Mouse (Mus musculus) adrenal gland, postnatal 10 days (tissue): ENCODE results near the gene Myl7. TPM values are rescaled to one million over a fixed set of nuclear protein-coding genes. Genes with fewer than 3 reads are reported as not detected.

ENCODE experiments used
- DNase-seq: peaks from one replicate; pipeline ENCODE4 v3.0.0; 2021; ENCODE audit warnings: mixed read lengths
- total RNA-seq, 2 experiments: library from RNA; stranded (reverse); gene quantifications; 2 replicates each; pipeline ENCODE4 v1.2.3; 2021

Myl7 gene
- total RNA-seq, 2 experiments from 2014 or later = 0.66 TPM; not detected in 1

DNA sequence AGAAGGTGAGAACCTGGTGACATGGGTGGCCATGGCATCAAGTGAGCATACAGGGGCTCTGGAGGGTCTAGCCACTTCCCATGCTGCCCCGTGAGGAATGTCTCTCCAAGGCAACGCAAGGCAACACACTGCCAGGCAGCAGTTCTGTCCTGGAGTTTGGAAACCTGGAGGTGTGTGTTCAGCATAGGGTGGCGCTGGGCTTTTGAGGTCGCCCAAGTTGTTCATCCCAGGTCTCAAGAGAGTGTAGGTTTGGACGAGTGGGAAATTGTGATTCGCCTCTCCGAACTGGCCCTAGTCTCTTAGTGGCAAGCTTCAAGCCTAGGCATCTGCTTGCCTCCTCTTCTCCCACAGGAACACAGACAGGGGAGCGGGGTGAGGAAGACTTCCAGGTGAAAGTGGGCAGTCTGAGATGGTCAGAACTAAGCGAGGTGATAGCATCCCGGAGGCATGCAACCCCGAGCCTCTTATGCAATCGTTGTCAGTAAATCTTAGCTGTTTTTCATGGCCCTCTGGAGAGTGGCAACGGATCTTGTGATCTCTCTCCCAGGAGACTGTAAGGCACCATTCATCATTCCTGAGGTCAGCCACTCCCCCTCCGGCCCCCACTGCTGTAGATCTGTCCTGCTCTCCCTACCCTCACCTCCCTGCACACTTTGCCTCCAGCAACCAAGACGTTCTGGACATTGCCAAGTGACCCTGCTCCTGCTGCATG is 36.0 kb downstream of the Myl7 start:
- DNase-seq = peak; percentile 85

DNA sequence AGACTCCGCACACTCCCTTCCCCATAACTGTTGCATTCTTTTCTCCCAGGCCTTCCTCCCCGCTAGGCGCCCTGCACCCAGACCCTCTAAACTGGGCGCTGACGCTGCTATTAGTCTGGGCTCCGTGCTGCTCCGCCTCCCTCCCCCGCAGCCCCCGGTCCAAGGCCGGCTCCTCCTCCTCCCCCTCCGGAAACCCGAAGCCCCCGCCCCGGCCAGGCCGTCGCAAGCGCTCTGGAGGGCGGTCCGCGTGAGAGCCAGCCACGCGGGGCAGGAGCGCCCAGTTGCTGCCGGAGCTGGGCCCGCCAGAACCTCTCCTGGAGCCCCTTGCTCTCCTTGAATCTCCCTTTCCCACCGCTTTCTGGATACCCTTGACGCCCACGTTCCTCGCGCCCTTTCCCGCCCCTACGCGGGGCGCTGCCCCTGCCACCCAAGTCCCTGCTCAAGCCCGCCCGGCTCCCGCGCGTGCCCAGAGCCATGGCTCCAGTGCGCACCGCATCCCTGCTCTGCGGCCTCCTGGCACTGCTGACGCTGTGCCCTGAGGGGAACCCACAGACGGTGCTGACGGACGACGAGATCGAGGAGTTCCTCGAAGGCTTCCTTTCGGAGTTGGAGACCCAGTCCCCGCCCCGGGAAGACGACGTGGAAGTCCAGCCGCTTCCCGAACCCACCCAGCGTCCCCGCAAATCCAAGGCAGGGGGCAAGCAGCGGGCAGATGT is 36.7 kb downstream of the Myl7 start, which contains the start of gene Aebp1:
Gene Aebp1, plus strand, starts transcription at position 270 of the 716 bp plus-strand sequence.
- peak; percentile 90 for DNase-seq

DNA sequence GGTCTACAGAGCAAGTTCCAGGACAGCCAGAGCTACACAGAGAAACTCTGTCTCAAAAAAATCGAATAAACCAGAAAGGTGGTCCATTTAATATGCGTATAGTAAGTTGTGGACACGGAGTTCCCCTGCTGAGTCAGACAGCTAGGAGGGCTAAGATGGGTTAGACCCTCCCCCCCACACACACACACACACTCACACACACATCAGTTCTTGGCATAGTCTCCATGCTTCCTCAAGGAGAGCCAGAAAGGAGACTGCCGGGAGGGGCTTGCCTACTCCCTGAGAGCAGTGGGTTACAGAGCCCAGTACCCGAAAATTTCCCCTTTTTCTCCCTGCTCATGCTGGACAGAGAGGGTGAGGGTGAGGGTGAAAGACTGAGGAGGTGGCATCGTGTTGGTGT is 37.9 kb downstream of the Myl7 start:
- DNase-seq = no peak

DNA sequence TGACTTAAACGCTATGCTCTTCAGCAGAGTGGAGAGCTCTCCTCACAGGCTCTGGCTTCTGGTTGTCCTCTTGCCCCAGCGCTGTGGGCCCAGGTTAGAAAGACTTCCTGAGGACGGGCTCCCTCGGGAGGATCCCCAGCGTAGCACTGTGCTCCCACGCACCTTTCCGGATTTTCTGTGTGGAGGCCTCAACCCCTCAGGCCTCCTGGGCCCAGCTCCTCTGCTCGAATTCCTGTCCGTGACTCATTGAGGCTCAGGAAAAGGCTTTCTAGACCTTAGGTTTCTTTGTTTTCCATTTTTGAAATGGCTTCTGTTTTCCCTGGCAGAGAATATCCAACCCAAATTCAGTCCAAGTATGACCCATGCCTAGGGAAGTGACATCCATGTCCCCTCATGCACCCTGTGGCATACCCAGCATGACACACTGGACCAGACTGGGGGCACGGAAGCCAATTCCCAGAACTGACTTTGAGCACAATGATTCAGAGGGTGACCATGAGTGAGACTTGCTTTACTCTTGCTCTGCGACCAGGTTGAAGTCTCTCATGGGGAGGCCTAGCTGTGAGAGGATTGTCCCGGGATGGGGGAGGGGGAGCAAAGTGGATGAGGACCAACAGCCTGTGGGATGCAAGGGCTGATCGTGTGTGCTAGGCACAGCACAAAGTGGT is 38.6 kb downstream of the Myl7 start:
- no peak for DNase-seq

DNA sequence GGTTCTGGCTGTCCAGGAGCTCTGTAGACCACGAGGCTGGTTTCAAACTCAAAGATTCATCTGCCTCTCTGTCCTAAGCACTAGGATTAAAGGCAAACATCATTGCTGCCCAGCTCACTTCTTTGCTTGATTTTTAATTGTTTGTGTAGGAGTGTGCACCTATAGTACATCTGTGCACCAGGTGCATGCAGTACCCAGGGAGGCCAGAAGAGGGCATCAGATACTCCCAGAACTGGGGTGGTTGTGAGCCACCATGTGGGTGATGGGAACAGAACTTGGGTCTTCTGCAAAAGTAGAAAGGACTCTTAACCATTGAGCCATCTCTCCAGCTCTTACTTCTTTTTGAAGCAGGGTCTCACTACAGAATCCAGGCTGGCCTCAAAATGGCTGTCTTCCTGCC is 39.9 kb downstream of the Myl7 start:
- no peak for DNase-seq

DNA sequence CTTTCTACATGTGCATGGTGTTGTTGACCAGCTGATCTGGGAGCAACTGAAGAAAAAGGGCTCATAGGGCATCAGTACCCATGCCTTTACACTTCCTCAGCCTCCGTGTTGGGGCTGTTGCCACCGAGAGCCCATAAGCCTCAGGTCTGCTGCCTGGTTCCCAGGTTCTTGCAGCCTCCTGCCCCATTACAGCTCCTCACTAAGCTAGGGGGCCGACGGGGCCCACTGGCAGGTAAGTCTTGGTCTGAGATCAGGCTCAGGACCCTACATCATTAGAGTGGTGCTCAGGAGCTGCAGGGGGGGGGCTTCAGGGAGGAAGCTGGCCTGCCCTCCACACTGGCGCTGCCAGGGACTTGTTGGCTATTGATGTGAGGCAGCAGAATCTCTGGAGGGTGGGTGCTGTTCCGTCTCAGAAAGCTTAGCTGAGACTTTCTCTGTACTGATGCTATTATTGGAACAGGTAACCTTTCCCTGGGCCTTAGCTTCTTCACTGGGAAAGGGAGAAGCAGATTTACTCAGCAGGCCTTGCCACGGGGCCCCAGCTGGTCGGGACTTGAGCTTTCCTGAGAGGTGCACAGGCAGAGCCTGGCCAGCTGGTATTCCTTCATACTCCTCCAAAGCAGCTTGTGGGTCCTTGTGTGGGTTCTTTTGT is 42.0 kb downstream of the Myl7 start:
- DNase-seq = no peak

DNA sequence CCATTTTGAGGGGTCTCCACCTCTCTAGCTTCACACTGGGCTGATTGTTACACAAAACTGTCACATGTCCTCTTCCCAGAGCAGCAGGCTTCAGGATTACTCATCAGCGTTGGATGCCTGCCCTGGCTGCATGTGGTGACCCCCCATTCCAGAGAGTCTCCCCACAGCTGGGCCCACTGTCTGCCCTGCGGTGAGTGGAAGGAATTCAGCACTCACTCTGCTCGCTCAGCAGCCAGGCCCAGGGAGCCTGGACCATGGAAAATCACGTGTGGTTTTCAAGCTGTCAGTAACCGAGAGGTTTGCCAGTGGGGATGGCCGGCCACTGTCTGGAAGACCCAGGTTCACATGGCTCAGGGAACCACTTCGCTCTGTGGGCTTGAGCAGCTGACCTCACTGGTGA is 42.7 kb downstream of the Myl7 start:
- peak; percentile 63 for DNase-seq

DNA sequence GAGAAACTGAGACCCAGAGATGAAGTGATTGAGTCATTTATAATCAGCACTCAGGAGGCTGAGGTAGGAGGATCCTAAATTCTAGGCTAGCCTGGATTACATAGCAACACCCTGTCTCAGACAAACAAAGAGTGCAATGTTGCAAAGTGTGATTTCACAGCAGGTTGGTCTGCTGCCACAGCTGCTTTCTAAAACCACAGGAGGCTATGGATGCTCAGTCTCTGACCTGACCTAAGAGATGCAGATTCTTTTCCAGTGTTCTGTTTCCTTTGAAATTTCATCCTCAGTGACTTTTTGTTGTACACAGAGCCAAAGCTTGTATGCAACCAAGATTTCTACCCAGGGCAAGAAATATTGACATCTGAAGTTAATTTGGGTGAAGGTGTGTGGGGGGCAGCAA is 43.1 kb downstream of the Myl7 start:
- no peak for DNase-seq

DNA sequence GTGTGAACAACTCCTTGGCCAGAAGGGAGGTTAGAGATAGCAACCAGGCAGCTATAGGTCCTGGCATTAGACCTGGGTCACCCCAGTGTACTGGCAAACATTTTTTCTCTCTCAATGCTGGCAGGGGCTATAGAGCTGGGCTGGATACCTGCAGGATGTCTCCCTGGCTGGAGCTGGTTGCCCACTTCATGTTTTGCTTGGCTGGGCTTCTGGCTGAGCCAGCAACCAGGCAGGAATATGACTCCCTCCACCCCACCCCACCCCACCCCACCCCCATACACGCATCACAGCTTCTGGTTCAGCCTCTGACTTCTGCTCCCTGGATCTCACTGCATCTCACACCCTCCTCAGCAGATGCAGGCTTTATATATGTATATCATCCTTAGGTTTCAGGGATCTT is 46.3 kb downstream of the Myl7 start:
- DNase-seq = no peak

DNA sequence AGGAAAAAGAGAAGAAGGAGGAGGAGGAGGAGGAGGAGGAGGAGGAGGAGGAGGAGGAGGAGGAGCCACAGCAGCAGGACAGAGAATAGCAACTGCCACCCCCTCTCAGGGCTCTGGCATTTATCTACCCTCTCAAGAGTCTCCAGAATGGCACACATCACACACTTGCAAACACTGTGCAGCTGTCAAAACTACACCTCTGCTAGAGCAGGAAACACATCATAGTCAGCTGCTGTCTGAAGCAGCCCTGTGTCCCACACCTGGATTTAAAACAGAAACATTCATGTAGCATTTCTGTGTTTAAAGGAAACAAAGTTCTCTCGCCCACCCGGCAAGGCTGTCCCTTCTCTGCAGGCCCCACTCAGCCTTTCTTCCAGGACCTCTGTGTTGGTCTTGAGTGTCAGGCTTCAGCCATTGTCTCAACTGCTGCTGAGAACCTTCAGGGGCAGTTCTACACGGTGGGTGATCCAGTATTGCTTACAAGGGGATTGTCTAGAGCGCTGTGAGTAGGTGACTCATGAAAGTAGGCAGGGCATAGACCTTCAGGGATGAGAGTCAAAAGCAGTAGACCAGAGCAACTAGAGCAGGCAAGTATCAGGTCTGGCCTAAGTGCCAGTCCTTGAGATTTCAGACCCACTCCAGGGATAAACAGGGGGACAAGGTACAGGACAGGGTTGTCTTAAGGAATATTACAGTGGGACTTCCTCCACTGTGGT is 47.4 kb downstream of the Myl7 start:
- no peak for DNase-seq

DNA sequence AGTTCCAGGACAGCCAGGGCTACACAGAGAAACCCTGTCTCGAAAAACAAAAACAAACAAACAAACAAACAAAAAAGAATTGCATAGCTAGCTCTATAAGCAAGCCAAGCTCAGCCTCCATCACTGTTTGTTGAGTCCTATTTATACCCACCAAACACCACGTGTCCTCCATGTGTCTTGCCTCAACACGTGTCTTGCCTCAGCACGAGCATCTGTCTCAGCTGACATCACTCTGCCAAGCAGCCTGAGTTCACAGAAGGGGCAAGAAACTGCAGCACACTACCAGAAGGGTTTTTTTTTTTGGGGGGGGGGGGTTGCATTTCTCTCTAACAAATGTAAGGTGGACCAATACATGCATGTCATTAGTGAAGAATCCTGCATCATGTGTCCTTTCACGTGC is 48.1 kb downstream of the Myl7 start:
- no peak for DNase-seq

DNA sequence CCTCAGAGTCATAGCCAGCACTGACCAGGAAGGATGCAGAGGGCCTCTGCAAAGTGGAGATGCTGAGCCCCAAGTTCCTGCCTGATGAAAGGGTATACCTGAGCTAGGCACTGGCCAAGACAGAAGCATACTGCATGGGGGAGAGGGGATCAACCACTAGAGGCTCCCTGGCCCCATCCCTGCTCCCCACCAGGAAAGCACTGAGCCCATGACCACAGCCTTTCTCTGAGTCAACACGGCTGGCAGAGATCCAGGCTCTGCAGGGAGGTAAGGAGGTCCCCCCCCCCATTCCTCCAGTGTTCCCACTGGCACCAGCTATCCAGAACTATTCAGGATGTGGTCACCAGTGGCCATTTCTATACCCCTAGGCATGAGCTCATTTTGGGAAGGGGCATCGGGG is 49.3 kb downstream of the Myl7 start:
- no peak for DNase-seq

DNA sequence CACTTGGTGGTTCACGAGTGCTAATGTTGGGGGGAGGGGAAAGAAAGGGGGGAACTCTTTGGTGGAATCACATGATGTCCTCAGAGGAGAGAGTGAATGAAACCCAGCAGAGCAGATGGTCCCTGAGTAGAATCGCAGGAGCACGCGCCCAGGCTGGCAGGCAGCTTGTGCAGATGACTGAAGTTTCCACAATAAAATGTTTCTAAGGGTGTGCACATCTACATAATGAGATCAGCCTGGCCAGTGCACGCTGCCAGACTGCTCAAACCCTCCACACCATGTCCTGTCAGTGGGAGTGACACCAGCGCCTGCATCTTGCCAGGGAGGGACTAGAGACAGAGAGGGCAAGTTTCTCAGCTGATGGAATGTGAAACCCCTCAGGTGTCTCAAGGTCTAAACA is 49.8 kb downstream of the Myl7 start:
- no peak for DNase-seq

DNA sequence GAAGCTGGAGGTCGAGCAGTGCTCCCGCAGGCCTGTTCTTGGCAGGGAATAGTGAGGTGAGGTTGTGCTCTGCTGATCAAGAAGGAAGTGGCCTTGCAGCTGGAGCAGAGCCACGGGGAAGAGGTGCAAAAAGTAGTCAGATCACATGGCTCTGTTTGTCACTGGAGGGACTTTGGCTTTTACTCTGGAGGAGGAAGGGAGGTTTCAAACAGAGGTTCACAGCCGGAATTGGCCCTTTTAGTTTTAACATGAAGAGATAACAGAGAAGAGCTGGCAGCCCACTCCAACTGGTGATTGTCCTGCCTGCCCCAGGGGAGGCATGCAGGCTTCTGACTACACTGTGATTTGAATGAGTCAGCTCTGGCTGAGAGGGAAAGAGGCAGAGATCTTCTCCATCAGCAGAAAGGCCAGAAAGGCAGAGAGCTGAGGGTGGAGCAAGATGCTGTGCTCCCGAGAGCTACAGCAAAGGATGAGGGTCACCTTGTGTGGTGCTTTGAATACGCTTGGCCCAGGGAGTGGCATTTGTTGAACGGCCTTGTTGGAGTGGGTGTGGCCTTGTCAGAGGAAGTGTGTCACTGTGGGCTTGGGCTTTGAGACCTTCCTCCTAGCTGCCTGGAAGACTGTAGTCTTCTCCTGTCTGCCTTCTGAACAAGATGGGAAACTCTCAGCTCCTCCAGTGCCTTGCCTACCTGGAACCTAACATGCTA is 51.8 kb downstream of the Myl7 start:
- DNase-seq = peak; percentile 64

Other genes with a start within 250 kb of the Myl7 start
- gene Mrps24, start 183.1 kb downstream of the Myl7 start, total RNA-seq = 100 to 1,000 TPM; 155 to 166 TPM
- 10 to 100 TPM; 65.1 to 66.5 TPM for gene Urgcp, start 136.4 kb downstream of the Myl7 start, total RNA-seq
- 10 to 100 TPM; 51.5 to 57.5 TPM for gene Dbnl, start 110.3 kb downstream of the Myl7 start, total RNA-seq
- 100 to 1,000 TPM in 1 of 2 experiments, 10 to 100 TPM in 1; 37.0 to 157 TPM for gene Pgam2, start 95.0 kb downstream of the Myl7 start, total RNA-seq
- gene Polm, start 60.8 kb downstream of the Myl7 start, total RNA-seq = 10 to 100 TPM in 1 of 2 experiments, 1 to 10 TPM in 1; 6.3 to 13.7 TPM
- gene Aebp1, start 36.8 kb downstream of the Myl7 start, total RNA-seq = 100 to 1,000 TPM; 153 to 172 TPM
- gene Pold2, start 20.5 kb downstream of the Myl7 start, total RNA-seq = 10 to 100 TPM; 48.6 to 53.0 TPM
- gene Gck, start 51.3 kb upstream of the Myl7 start, total RNA-seq = 1 to 10 TPM; 2.9 to 3.0 TPM
- gene Ykt6, start 56.9 kb upstream of the Myl7 start, total RNA-seq = 10 to 100 TPM; 71.5 to 79.3 TPM
- gene Camk2b, start 167.6 kb upstream of the Myl7 start, total RNA-seq = 10 to 100 TPM; 15.7 to 30.4 TPM